Mouse (Mus musculus) thymus, postnatal 4 days (tissue): ENCODE measurements around the gene Paxbp1.
"Not testable (repeated sequence)": the region's sequence is repeated elsewhere in the genome, so short reads cannot be mapped to it uniquely, and the experiment has no call there.

ENCODE experiments used
- DNase-seq: peaks from one replicate; pipeline ENCODE4 v3.0.0; 2021

The Paxbp1 gene

DNA sequence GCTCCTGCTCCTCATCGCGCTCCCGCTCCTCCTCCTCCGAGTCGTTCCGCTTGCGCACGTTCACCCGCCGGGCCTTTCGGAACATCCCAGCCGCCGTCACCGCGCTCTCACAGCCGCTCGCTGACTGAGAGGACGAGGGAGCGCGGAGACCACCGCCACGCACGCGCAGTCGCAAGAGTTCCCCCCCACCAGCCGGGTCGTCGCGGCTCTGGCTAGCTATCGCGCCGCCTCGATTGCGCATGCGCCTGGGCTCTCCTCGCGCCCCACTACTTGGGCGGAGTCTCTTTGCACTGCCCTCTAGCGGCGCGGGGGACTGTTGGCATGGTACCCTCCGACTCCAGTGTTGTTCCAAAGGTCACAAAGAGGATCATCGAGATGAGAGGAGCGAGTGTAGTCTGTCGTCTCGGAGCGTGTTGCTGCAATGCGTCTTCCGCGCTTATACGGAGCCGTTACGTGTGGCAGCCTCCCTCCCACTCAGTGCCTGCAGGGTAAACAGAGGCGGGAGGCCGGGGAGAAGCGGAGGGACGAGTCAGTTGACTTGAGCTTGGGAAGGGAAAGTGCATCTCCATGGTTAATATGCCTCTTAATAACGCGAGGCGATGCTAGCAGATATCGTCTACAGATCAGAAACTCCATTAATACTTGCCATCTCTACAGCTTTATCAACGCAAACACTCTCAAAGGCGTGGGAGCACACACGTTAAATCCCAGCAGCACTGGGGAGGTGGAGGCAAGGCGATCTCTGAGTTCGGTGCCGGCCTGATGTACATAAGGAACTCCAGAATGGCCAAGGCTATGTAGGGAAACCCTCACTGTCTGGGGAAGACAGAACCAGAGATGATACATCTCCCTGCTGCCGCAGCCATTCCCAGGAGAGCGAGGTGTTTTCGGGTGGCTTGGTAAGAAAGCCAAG is at the start of gene Paxbp1:
TSS of gene Paxbp1 (minus strand) at position 274 of the 913 bp plus-strand sequence.
- peak; percentile 100 for DNase-seq

DNA sequence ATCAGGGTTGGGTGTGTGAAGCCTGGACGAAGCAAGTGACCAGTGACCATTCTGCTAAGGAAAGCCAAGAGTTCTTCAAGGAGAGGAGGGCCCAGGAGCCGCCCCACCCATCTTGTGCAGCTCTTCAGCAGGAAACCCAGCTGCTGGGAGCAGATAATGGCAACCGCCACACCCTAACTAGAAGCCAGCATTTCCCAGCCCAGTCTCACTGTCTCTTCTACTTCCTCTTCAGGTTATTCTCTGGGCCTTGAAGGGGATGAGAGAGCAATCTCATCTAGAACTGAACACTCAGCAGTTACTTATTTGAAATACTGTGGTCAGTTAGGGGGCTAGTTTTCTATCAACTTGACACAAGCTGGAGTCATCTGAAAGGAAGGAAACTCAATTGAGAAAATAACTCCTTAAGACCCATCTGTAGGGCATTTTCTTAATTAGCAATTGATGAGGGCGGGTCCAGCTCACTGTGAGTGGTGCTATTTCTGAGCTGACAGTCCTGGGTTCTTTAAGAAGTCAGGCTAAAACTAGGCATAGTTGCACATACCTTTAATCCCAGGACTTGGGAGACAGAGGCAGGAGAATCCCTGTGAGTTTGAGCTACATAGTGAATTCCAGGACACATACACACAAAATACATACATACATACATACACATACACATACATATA is 42.4 kb upstream of the Paxbp1 start:
- no peak for DNase-seq

DNA sequence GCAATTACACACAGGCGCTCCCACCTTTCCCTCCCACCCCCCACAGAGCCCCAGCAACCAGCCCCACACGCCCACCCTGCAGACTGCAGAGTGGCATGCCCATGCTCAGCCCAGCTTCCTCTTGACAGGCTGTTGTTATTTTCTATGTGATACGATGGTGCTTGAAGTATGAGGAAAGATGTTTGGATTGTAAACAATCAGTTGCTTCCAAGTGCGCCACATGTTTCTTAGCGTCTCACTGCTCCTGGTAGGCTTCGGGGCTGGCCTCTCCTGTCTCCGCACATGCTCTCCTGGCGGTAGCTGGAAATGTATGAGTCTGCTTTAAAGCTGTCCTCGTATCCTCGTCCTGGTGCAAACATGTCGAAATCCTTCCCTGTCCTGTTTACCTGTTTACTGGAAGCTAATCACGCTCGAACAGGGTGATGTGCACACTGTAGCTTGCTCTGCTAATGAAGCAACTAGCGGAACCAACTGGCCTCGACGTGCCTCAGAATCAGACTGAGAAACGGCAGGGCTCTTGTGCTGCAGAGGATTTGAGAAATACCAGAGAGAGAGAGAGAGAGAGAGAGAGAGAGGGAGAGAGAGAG is 41.0 kb upstream of the Paxbp1 start:
- DNase-seq, result no peak

DNA sequence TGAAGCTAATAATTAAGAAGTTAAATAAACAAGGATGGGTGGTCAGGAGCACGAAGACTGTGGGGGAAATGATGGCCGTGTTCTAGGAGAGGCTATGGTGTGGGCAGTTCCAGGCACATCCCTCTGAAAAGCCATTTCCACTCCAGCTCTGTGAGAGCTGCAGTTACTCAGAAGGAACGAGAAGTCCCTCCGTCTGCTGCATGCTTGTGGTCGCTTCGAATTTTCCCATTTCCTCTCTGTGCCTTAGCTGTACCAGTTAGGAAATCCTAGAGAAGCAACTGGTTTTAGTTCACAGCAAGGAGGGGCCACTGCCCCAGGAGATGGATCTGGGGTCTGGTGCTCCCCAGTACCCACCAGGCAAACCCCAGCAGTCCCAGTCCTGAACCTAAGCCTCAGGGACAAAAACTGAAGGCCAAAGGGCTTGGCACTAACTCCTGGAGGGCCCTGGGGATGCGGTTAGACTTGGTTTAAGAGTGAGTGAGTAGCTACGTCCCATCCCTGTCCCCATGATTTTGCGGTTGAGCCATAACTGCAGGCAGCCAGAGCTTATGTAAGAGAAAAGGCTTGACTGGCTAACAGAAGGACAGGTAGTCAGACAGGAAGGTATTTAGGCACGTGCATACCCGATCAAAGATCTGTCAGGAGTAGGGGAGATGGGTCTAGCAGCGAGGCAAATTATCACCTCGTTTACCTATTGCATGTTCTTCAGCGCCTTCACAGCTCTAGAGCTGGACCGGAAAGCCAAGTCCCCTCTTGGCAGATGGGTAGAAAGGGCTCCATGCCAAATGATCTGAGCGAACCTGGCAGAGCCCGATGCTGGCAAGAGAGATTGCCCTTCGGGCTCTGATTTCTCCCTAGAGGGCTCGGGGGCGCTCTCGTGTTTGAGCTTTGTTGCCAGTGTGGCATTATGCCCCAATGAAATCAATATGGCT is 40.2 kb upstream of the Paxbp1 start:
- no peak for DNase-seq

DNA sequence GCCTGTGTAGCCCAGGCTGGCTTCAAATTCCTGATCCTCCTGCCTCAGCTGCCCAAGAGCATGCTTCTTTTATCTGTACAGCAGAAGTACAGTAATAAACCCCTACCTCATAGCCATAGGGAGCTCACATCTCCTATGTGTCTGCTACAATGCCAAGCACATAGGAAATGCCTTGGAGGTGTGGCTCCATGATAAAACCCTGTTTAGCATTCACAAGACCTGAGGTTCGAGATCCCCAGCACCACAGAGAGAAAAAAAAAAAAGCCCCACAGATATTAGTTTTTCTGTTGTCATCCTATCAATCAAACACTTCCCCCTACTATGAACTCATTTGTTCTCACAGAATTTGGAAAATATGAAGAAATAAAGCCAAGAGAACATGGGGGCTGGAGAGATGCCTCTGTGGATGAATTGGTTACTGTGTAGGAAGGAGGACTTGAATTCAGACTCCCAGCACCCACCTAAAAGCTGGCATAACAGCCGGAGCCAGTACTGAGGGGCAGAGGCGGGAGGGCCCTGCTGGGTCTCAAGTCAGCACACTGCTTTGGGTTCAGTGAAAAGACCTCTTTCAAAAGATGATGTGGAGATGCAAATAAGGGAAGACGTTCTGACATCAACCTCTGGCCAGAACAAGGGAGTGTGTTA is 38.8 kb upstream of the Paxbp1 start:
- no peak for DNase-seq

DNA sequence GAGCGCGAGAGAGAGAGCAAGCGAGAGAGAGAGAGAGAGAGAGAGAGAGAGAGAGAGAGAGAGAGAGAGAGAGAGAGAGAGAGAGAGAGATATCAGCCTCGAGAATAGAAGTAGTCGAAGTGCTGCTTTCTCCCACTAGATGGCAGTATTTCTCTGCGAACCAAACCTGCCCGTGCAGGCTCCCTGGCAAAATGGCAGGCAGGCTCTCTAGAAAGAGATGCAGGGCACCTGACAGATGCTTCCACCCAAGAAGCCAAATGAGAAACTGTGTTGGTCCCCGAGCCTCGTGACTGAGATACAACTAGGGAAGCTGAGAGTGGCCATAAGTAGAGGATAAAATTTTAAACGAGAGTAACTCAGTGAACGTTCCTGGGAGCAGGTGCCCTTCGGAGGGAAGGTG is 37.2 kb upstream of the Paxbp1 start:
- DNase-seq, result peak; percentile 75

DNA sequence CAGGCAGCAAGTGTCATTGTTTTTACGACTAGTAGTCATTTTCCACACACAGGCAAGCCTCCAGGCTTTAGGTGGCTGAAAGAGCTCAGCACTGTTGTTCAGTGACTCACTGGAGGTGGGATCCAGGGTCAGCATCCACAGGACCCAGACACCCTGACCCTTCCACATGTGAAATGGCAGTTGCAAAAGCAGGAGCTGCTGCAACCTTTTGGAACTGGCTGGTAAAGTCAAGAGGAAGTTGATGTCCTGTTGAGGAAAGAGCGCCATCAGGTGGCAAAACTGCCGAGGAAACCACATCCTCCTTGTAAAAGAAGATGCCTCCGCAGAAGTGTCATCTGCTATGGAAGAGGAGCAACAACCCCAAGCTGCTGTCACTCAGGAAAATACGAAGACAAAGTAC is 31.8 kb upstream of the Paxbp1 start:
- DNase-seq, result peak; percentile 87

DNA sequence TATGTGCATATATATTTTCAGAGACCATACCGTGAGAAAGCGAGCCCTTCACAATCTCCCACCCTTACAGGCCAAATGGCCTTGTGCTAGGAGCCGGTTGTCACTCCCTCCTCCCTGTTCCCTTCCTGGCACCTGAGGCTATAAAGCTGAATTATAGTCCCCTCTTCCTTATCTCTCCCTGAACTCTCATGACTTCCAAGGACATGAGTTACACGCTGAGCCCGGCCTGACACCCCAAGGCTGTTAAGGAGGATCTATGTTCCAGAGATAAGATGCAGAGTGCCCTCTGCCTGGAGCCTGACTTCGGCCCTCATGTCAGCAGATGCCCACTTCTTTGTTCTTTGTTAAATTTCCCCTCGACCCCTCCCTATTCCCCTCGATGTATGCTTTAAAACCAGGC is 31.1 kb upstream of the Paxbp1 start:
- DNase-seq, result not testable (repeated sequence)

DNA sequence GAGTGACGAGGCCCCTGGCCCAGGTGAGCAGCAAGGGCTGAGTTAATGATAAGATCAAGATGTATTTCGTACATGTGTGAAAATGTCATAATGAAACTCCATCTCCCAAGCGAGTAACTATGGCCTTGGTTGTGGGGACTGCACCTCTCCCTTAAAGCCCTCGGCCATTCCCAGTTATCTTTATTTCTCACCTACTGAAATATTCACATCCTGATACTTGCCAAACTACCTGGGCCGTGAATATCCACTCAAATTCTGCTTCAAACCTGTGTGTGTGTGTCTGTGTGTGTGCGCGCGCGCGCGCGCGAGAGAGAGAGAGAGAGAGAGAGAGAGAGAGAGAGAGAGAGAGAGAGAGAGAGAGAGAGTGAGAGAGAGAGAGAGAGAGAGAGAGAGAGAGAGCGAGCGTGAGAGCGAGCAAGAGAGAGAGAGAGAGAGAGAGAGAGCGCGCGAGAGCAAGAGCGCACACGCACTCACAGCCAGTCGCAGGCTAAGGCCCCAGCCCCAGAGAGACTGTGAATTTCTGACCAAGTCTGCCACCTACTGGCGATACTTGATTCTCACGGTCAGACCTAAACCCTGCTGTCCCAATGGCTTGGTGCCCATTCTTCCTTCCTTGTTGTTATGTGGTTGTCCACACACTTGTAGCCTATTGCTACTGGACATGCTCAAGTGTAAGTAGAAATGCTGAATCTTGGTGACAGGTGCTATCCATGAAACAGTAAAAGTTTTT is 29.0 kb upstream of the Paxbp1 start:
- DNase-seq, result peak; percentile 88

DNA sequence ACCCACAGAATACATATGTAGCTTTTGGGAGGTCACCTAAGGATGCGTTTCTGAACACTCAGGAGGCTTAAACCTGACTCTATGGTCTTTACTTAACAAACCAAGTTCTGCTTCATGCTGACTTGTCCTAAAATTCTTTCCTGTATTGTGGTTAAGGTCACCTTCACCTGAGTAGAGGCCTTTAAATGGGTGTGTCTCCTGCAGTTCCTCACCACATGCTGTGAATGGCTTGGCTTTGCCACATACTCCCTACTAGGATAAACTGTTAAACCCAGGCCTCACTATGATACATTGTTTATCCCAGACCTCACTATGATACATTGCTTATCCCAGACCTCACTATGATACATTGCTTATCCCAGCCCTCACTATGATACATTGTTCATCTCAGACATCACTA is 27.9 kb upstream of the Paxbp1 start:
- no peak for DNase-seq

DNA sequence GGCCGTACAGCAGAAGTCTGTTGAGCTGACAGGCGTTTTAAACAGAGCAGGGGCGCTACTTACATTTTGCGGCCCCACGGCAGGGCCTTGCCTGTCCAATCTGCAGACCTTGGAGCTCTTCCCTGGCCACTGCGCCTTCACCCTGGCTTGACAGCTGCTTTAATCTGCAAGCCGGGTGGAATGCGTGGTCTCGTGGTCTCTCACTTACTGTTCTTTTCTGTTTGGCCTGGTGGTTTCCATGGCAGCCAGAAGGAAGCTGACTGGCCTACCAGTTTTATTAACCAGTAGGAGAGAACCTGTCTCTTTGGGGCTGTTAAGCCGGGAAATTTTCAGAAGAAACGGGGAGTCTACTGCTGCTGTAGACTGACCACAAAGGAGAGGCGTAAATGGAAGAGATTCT is 24.6 kb upstream of the Paxbp1 start:
- no peak for DNase-seq

DNA sequence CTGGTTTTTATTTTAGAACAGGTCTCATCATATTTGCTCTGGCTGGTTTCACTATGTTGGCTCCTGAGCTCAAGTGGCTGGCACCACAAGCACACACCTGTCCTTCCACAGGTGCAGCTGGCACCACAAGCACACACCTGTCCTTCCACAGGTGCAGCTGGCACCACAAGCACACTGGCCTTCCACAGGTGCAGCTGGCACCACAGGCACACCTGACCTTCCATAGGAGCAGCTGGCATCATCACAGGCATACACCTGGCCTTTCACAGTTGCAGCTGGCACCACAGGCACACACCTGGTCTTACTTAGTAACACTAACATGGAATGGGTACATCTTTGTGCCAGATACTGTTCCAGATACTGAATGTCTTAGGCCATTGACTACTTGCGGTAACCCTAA is 22.8 kb upstream of the Paxbp1 start:
- no peak for DNase-seq

DNA sequence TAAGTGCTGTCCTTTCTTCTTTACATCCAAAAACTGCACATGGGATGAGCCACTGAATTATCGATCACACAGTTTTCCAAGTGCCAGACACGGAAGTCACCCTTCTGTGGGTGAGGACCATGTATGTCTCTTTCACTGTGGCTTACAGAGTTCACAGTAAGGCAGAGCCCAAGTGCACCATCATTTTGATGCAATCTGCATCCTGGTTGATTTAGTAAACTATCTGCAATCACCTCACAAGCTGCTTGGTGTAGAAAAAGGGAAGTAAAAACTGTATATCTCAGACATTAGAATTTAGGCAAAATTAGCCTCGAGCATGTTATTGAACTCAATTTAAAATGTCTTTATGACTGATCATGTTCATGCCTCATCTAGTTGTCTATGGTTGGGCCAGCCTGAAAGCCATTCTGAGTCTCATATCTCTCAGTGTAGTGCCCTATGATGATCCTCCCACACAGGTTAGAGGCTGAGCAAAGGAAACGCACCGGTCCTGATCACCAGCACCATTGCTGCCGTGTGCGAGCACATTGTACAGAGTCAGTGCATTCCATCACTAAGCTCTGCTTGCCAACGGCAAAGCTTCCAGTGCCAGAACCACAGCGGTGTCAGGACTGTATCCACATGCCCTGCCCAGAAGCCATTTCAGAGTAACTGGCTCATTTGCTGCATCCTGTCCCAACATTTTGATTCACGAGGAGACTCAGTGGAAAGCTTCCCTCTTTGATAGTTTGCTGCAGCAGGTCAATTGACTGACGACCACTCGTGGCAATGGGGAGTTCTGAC is 20.4 kb upstream of the Paxbp1 start:
- DNase-seq, result no peak

DNA sequence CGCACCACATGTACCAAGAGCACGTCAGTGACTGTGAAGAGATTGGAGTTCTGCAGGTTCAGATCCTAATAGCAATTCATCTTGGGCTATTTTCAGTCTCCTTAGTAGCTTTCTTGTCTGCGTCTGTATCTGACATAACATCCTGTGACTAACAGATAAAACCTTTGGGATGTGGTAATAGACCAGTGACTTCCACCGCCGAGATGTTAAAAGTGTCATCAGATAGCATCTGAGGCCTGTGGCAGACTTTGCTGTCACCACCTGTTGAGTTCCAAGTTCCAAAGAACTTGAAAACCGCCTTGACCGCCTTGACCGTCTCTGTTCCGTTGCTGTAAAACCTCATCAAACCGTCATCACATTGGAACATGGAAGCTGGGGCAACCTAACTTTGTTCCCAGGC is 19.4 kb upstream of the Paxbp1 start:
- DNase-seq, result no peak

DNA sequence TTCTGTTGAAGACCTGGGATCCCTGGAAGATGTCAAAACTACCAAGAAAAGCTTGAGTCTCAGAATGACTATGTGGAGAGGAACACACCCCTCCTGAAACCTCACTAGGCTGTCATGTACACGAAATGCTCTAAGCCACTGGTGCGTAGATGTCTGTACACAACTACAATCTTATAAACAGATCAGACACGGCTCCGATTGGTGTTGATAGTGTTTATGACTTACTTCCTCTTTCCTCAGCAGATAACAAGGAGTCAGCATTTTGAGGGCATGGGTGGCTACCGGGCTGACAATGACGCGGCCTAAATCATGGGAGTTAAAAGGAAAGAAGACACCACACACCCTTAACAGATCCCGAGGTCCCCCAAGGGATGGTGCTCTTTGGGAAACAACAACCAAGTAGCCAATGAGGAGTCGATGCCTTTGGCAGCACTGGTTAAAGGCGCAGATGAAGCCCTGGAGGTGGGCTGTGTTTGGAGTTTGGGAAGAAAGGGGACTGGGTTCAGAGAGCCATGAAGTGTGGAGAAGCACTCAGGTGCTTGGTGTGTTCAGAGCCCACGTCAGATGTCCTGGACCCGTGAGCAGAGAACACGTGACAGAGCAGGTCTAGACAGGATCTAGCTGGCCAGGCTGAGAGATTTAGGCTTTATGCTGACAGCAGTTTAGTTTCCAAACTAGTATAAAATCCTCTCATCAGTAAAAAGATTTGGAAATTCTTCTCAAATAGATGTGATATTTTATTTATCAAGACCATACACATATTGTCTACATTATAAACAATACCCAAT is 17.4 kb upstream of the Paxbp1 start:
- no peak for DNase-seq

DNA sequence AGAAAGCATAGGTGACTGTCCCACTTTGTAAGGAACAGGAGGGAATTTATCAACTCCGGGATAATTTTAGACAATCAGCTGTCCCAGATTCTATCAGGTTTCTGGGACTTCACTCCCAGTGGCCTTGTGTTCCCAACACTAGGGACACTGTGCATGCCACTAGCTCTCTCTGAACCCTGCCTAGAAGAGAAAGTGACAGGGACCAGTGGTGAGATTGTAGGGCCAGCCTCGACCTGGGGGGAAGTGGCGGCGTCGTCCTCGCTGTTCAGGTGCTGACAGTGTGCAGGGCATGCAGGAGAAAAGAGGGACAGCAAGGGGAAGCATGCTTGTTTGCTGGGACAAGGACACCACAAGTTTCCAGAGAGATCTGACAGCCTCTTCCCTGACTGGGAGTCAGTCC is 13.4 kb upstream of the Paxbp1 start:
- no peak for DNase-seq

DNA sequence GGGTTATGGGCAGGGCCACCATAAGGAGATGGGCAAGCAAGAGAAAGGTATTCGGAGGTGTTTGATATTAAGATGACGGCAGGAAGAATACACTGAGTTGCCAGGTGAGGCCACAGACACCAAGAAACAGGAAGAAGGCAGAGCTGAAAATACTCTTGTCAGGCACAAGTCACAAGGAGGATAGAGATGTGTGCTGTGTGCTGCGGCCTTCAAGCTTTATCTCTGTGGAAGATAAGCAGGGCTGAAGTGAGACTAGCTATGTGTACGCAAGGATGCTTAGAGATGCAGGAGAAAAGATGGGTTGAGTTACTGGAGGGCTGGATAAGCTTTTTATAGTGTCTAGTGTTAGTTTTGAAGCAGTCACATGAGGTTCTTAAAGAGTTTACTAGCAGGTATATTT is 12.9 kb upstream of the Paxbp1 start:
- no peak for DNase-seq

DNA sequence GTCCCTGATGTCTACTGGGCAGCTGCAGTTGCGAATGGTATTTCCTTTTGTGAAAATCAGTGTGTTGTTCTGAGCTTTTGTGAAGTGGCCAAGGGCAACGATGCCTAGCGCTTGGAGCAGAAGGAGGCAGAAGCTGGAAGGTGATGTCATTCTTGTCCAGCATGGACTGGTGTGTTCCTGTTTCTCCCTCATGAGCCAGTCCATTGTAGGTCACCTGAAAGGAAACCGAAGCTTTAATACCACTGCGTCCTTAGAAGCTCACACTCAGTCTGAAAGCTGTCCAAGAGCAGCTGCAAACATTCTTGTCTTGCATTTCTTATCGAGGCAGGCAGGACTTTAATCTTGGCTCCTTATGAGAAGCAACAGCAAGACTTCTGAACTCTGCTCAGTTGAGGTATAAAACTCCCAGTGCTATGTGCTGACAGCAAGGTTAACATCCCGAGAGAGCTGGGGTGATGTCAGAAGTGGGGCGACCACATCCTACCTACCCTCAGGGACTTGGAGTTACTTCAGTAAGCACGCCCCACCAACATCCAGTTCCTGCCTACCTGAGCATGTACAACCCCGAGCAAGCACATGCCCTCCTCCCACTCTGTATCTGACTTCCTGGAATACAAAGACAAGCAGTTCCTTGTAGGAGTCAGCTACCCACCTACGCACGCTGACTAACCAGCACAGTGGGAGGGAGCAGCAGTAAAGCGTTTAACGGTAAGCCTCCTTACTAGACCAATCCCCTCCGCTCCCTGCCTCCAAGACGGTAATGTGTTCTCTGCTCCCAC is 11.9 kb upstream of the Paxbp1 start:
- peak; percentile 44 for DNase-seq

DNA sequence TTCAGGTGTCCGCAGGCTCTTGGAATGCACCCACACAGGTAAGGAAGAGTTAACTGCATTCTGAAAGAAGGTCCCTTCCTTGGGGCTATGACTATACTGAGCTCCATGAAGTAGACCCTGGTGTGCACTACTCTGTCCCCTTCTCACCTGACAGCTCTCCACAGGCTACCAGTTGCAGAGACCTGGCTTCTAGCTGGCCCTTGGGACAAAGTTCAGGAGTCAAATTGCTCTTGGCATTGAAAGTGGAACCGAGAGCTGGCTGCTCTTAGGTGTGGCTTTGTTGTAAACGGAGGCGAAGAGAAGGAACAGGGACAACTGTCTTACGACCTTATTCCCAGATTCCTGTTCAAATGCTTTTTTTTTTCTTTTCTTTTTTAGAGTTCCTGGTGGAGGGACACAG is 10.8 kb upstream of the Paxbp1 start:
- DNase-seq, result no peak
